Mouse (Mus musculus) embryonic facial prominence, embryonic 13.5 days (tissue): ENCODE data around the gene Nkain1. TPM values are rescaled to one million over a fixed set of nuclear protein-coding genes. Genes with fewer than 3 reads are reported as not detected.

Experiments used
- ATAC-seq: fragments of 200-750 bp; cut with Nextera tagmentation; 2 replicates; pipeline ENCODE4 v1.8.0; 2017; ENCODE audit warnings: low read depth; ENCODE audit not compliant: insufficient number of reproducible peaks, insufficient read depth, low FRiP score, low TSS enrichment
- H3K27ac ChIP-seq: fragments of 300-500 bp; sonication (generic); 2 replicates; pipeline ENCODE4 v1.5.1; 2015; ENCODE audit warnings: moderate library complexity, mild to moderate bottlenecking, inconsistent platforms
- H3K27me3 ChIP-seq: fragments of 300-500 bp; sonication (generic); 2 replicates; pipeline ENCODE4 v1.6.1; 2015; ENCODE audit warnings: mild to moderate bottlenecking, inconsistent platforms
- H3K36me3 ChIP-seq: fragments of 300-500 bp; sonication (generic); 2 replicates; pipeline ENCODE4 v1.6.1; 2015; ENCODE audit warnings: mild to moderate bottlenecking, inconsistent platforms
- H3K4me1 ChIP-seq: fragments of 300-500 bp; sonication (generic); 2 replicates; pipeline ENCODE4 v1.6.1; 2015; ENCODE audit warnings: inconsistent platforms
- H3K4me2 ChIP-seq: fragments of 300-500 bp; sonication (generic); 2 replicates; pipeline ENCODE4 v1.6.1; 2015; ENCODE audit warnings: moderate library complexity, mild to moderate bottlenecking, inconsistent platforms
- H3K4me3 ChIP-seq: fragments of 300-500 bp; sonication (generic); 2 replicates; pipeline ENCODE4 v1.5.1; 2015; ENCODE audit warnings: mild to moderate bottlenecking, inconsistent platforms
- H3K9ac ChIP-seq: fragments of 300-500 bp; sonication (generic); 2 replicates; pipeline ENCODE4 v1.6.1; 2015; ENCODE audit warnings: mild to moderate bottlenecking, inconsistent platforms
- H3K9me3 ChIP-seq: fragments of 300-500 bp; sonication (generic); 2 replicates; pipeline ENCODE4 v1.6.1; 2016; ENCODE audit warnings: inconsistent platforms
- WGBS: fragments of 180-500 bp; shearing (Covaris S2); methylation state at CpG from one replicate; pipeline ENCODE4 v1.1.7; 2015; ENCODE audit warnings: mixed read lengths; 5-methylcytosine and 5-hydroxymethylcytosine counted together
- polyA plus RNA-seq: library from polyadenylated mRNA; unstranded; fragments of >200 nt; fragmentation: Nextera tagmentation; extraction: Ambion mirVana; gene quantifications from 2 replicates; pipeline ENCODE4 v1.2.1, GENCODE M21; 2015

Nkain1 gene
- polyA plus RNA-seq, 1 experiment from 2014 or later = 2.7 TPM

GRCm38 (mm10) chr4:130568043-130568978 lies 5.7 kb downstream of the Nkain1 start:
- Histone ChIP-seq H3K27ac (no peak overlapping the region), H3K27me3 (peaks cover 7% of the 10 kb centered on the region), H3K9me3 (no peaks in the 10 kb centered on the region), H3K4me3 (no peak overlapping the region), H3K4me2 (no peak overlapping the region), H3K9ac (no peak overlapping the region), H3K4me1 (peaks cover 34% of the 10 kb centered on the region), H3K36me3 (no peaks in the 10 kb centered on the region)
- 78% methylated on average over 23 of the region's 23 CpGs for WGBS
- ATAC-seq = no peak

GRCm38 (mm10) chr4:130563820-130564219 lies 10.2 kb downstream of the Nkain1 start:
- peaks cover 10% of the 10 kb centered on the region; the same call in 1 of the 2 replicates for H3K27me3 ChIP-seq
- H3K4me1 ChIP-seq = peaks cover 21% of the 10 kb centered on the region
- no peak overlapping the region for H3K9ac ChIP-seq
- H3K36me3 ChIP-seq = no peaks in the 10 kb centered on the region
- no peak overlapping the region for H3K27ac ChIP-seq
- WGBS = 23% methylated on average over 8 of the region's 8 CpGs
- no peaks in the 10 kb centered on the region for H3K9me3 ChIP-seq
- H3K4me2 ChIP-seq = no peak overlapping the region
- H3K4me3 ChIP-seq = no peak overlapping the region
- ATAC-seq = no peak

- no peak for ATAC-seq
- H3K36me3 ChIP-seq = no peaks in the 10 kb centered on the region
These were observed 10.7 kb downstream of the Nkain1 start for GRCm38 (mm10) chr4:130563260-130563756.

GRCm38 (mm10) chr4:130560576-130561310 lies 13.2 kb downstream of the Nkain1 start:
- Histone ChIP-seq H3K36me3 (no peaks in the 10 kb centered on the region), H3K9ac (no peak overlapping the region), H3K4me2 (no peak overlapping the region), H3K4me1 (peaks cover 25% of the 10 kb centered on the region), H3K9me3 (no peaks in the 10 kb centered on the region), H3K4me3 (no peak overlapping the region), H3K27ac (no peak overlapping the region), H3K27me3 (peaks cover 7% of the 10 kb centered on the region; the same call in 1 of the 2 replicates)
- WGBS = 47% methylated on average over 11 of the region's 11 CpGs
- ATAC-seq = no peak

More at GRCm38 (mm10) chr4:130563260-130563756, 10.7 kb downstream of the Nkain1 start:
- Histone ChIP-seq H3K27ac (no peak overlapping the region), H3K27me3 (peaks cover 10% of the 10 kb centered on the region; the same call in 1 of the 2 replicates), H3K9me3 (no peaks in the 10 kb centered on the region), H3K4me3 (no peak overlapping the region), H3K4me2 (no peak overlapping the region), H3K9ac (no peak overlapping the region), H3K4me1 (peaks cover 21% of the 10 kb centered on the region)
- 85% methylated on average over 9 of the region's 9 CpGs for WGBS

- Histone ChIP-seq H3K27me3 (peaks cover 7% of the 10 kb centered on the region; the same call in 1 of the 2 replicates), H3K36me3 (no peaks in the 10 kb centered on the region), H3K9ac (no peak overlapping the region), H3K4me3 (no peak overlapping the region), H3K27ac (no peak overlapping the region), H3K4me2 (no peak overlapping the region), H3K4me1 (peaks cover 25% of the 10 kb centered on the region), H3K9me3 (no peaks in the 10 kb centered on the region)
- no peak for ATAC-seq
- WGBS = 83% methylated on average over 3 of the region's 3 CpGs
These were observed 14.8 kb downstream of the Nkain1 start for GRCm38 (mm10) chr4:130559220-130559619.

GRCm38 (mm10) chr4:130557852-130558251 lies 16.1 kb downstream of the Nkain1 start:
- ATAC-seq = no peak
- no peak overlapping the region for H3K9ac ChIP-seq
- no peak overlapping the region for H3K27ac ChIP-seq
- no peaks in the 10 kb centered on the region for H3K36me3 ChIP-seq
- no peak overlapping the region for H3K4me2 ChIP-seq
- 86% methylated on average over 12 of the region's 12 CpGs for WGBS
- H3K4me3 ChIP-seq = no peak overlapping the region
- peaks cover 3% of the 10 kb centered on the region; the same call in 1 of the 2 replicates for H3K27me3 ChIP-seq
- peaks cover 23% of the 10 kb centered on the region for H3K4me1 ChIP-seq
- no peaks in the 10 kb centered on the region for H3K9me3 ChIP-seq

GRCm38 (mm10) chr4:130556992-130557391 lies 17.0 kb downstream of the Nkain1 start:
- no peak overlapping the region for H3K4me2 ChIP-seq
- H3K27me3 ChIP-seq = peaks cover 3% of the 10 kb centered on the region; the same call in 1 of the 2 replicates
- peaks cover 32% of the 10 kb centered on the region for H3K4me1 ChIP-seq
- H3K36me3 ChIP-seq = no peaks in the 10 kb centered on the region
- H3K9me3 ChIP-seq = no peaks in the 10 kb centered on the region
- H3K27ac ChIP-seq = no peak overlapping the region
- no peak overlapping the region for H3K9ac ChIP-seq
- no peak for ATAC-seq
- H3K4me3 ChIP-seq = no peak overlapping the region
- WGBS = 42% methylated on average over 1 of the region's 1 CpGs

- no peaks in the 10 kb centered on the region for H3K36me3 ChIP-seq
- H3K4me3 ChIP-seq = no peak overlapping the region
- no peaks in the 10 kb centered on the region for H3K9me3 ChIP-seq
- 39% methylated on average over 5 of the region's 5 CpGs for WGBS
- no peak overlapping the region for H3K27ac ChIP-seq
- no peak overlapping the region for H3K9ac ChIP-seq
- no peaks in the 10 kb centered on the region for H3K27me3 ChIP-seq
- no peak overlapping the region for H3K4me2 ChIP-seq
- no peak for ATAC-seq
- peaks cover 29% of the 10 kb centered on the region for H3K4me1 ChIP-seq
These were observed 17.7 kb downstream of the Nkain1 start for GRCm38 (mm10) chr4:130556224-130556623.

- H3K4me3 ChIP-seq = no peak overlapping the region
- no peak overlapping the region for H3K27ac ChIP-seq
- WGBS = 34% methylated on average over 6 of the region's 6 CpGs
- H3K36me3 ChIP-seq = no peaks in the 10 kb centered on the region
- no peaks in the 10 kb centered on the region for H3K9me3 ChIP-seq
- H3K9ac ChIP-seq = no peak overlapping the region
- peaks cover 21% of the 10 kb centered on the region for H3K4me1 ChIP-seq
- no peak overlapping the region for H3K4me2 ChIP-seq
- H3K27me3 ChIP-seq = no peaks in the 10 kb centered on the region
- ATAC-seq = no peak
These were observed 20.9 kb downstream of the Nkain1 start for GRCm38 (mm10) chr4:130553121-130553448.

- Histone ChIP-seq H3K36me3 (no peaks in the 10 kb centered on the region), H3K4me3 (no peak overlapping the region), H3K4me2 (no peak overlapping the region), H3K27ac (no peak overlapping the region), H3K9me3 (no peaks in the 10 kb centered on the region), H3K9ac (no peak overlapping the region), H3K4me1 (peaks cover 19% of the 10 kb centered on the region), H3K27me3 (no peaks in the 10 kb centered on the region)
- WGBS = 26% methylated on average over 8 of the region's 8 CpGs
- ATAC-seq = no peak
These were observed 21.5 kb downstream of the Nkain1 start for GRCm38 (mm10) chr4:130552312-130553120.

GRCm38 (mm10) chr4:130550511-130550910 lies 23.5 kb downstream of the Nkain1 start:
- Histone ChIP-seq H3K27ac (no peak overlapping the region), H3K4me3 (no peak overlapping the region), H3K27me3 (no peaks in the 10 kb centered on the region), H3K36me3 (no peaks in the 10 kb centered on the region), H3K4me1 (peaks cover 19% of the 10 kb centered on the region), H3K9me3 (no peaks in the 10 kb centered on the region), H3K9ac (no peak overlapping the region), H3K4me2 (no peak overlapping the region)
- no peak for ATAC-seq
- WGBS = 87% methylated on average over 9 of the region's 9 CpGs
